Mouse (Mus musculus): ENCODE measurements at regions not wholly inside any gene's neighbourhood (a gene's known extent, or its start where the extent isn't known, plus 50 kb on each side); places are given as distances from the start of the nearest gene placed in this dataset.

DNA sequence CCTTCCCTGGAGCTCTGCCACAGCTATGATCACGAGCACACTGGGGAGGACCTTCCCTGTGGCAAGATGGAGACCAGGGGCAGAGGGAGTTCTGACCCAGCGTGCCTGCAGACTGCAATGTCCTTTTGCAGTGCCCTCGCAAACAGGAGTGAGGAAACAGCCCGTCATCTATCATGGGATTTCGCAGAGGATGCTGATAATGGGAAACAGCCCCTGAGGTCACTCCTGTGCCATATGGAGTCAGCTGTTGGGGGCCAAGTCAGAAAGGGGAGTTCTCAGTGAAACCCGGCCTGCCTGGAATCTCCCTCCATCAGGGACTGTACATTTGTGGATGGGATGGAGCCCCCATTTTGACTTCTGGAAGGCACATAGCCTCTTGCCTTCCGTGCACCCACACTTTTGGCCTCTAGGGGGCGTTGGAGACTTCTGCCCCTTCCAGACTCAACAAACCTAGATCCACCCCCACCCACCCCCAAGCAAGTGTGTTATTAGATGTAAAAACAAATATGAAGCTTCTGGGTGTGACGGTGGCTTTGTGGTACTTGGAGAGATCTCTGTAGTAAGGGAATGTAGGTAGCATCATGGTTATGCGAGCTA lies 98.1 kb downstream of the Kdr start:
- no peak for DNase-seq

DNA sequence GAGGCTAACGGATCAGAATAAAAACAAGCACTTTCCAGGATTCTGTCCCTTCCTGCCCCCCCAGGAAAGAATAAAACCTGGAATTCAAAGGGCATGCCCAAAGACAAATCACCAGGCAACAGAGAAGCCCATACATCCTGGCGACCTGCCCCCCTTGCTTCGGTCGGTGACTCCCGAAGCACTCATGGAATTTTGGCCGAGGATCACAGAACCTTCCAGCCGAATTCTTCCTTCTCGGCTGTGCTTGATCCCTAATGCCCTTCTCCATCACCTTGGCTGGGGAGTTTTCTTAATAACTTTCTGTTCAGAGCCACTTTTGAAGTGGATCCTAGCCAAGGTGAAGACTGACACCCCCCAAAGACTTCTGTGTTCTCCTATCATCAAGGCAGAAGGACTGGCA lies 99.9 kb downstream of the Kdr start:
- DNase-seq: no peak

GRCm38 (mm10) chr5:75877609-75877971 lies 100.7 kb downstream of the Kdr start:
- no peak for DNase-seq

GRCm38 (mm10) chr5:75876871-75877608 lies 101.2 kb downstream of the Kdr start:
- DNase-seq: no peak

DNA sequence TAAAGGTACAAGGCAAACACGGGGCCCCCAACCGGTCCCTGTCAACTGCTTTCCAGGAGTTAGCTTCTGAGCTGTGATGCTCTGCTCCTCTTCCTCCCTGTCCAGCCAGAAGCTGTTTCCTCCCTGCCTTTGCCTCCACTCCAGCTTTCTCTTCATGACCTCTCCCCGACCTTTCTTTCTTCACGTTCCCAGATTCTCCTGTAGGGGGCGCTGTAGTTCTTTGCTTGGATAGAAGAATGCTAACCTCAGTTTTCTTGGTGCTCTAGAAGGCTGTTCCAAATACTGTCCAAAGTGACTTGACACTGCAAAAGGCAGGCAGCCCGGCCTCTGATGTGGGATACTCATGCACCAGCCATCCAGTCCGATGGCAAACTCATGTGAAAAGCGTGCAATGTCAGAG lies 107.1 kb downstream of the Kdr start:
- peak; percentile 62 for DNase-seq

DNA sequence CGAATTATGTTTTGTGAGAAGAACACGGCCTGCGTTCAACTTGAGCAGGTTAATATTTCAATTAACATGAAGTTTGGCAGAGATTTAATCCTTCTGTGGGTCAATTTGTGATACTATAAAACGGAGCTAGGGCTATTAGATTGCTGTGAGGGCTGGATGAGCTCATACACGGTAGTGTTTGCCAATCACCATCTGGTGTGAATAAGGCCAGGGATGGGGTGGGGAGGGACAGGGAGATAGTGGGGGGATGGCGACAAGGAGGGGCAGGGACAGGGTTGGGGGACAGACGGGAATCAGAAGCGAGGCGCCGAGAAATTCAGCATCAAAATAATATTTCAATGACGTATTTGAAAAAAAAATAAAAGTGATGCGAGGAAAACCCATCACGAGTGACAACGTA lies 107.6 kb downstream of the Kdr start:
- no peak for DNase-seq

DNA sequence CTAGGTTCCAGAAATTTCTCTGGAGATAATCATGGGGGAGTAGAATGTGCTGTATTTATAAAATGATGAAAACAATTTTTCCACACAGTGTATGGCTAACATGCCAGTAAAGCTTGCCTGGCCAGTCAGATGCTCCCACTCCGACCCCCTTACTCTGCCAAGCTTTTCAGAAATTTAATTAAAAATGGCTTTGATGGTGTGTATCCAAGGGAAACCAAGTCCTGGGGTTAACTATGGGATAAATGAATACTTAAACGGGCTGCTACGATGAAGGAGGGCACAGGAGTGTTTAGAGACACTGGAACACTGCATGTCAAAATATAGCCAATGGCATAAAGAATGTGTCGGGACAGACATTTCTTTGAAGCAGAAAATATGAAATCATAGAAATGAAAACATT lies 108.7 kb downstream of the Kdr start:
- no peak for DNase-seq

GRCm38 (mm10) chr5:75865096-75865495 lies 113.2 kb downstream of the Kdr start:
- no peak for DNase-seq

DNA sequence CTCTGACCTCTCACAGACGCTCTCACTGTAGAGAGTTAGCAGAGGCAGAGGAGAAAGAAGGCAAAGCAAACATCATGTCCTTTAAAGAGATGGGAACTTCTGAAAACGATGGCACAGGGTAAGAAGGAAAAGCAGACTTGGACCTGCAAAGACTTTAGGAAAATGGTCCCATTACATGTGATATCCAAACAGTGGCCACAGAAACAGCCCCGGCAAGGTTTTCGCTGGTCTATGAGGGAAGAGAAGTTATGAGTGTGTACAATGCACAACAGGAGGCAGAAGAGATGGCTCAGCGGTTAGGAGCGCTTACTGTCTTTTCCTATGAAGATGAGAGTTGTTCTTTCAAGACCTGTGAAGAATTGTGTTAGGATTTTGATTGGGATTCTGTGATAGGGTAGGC lies 114.9 kb downstream of the Kdr start:
- DNase-seq: no peak

DNA sequence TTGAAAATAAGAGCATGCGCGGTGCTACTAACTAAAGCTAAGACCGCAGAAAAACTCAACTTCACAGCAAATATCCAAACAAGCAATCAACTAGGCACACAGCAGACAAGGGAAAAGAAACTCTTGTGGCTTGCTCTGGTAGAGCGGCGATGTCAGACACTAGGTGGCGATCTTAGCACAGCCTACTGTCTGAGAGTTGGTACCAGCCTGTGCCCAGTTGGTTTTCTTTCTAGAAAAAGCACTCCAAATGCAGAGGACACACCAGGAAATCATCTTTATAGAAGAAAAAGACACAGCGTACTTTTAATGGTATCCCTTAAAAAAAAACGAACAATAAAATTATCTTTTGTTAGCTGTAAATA lies 115.6 kb downstream of the Kdr start:
- DNase-seq: peak; percentile 40

- no peak for DNase-seq
Observed at GRCm38 (mm10) chr5:75861916-75862629, 116.2 kb downstream of the Kdr start.

DNA sequence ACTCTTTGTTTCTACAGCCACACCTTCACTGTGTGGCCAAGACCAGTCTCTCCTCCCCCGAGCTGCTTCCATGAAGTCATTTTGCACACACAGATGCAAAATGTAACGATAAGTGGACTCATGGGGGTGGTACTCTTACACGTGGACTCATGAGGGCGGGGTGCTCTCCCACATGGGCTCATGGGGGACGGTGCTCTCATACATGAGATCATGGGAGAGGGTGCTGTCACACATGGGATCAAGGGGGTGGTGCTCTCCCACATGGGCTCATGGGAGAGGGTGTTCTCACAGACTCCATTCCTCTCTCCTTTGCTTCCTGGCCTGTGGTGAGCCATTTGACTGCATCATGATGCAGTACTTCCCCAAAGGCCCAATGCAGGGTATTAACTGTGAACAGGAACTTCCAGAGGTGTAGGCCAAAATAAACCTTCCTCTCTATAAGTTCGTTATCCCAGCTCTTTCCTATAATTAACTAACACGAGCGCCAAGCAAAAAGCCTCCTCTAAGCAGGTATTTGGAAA lies 118.9 kb downstream of the Kdr start:
- DNase-seq: no peak

GRCm38 (mm10) chr5:75850855-75851254 lies 127.4 kb downstream of the Kdr start:
- no peak for DNase-seq

DNA sequence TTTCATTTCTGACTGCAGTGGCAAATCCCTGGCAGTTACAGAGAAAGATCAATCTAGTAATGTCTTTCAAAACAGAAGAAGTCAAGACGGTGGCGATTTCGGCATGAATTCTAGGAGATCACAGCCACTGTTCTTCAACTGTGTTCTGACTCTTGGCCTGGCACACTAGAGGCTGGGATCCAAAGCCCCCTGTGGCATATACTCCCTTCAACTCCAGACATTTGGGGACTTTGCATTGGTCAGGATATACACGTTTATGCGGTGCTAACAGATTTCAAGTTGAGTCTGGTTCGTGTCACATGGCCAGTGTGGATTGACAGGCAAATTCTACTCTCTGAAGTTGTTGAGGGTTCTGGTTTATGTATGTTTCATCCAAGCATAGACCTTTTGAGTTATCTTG lies 130.3 kb downstream of the Kdr start:
- DNase-seq: no peak

DNA sequence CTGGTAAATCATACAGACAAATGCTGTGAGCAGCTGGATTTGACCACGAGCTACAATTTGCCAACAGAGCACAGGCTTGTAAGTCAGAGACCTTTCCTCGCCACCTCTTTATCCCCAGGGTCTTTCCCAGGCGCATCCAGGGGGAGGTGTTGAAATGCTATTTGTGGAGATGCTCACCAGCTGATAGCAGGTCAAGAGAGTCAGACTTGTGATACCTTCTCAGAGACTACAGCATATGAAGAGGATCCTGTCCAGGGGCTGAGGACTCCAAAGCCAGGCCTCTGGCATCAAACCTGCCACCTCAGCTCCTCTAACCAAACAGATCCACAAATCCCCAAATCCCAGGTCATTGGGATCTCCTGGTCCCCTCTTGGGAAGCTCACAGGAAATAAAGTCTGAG lies 130.9 kb downstream of the Kdr start:
- no peak for DNase-seq

DNA sequence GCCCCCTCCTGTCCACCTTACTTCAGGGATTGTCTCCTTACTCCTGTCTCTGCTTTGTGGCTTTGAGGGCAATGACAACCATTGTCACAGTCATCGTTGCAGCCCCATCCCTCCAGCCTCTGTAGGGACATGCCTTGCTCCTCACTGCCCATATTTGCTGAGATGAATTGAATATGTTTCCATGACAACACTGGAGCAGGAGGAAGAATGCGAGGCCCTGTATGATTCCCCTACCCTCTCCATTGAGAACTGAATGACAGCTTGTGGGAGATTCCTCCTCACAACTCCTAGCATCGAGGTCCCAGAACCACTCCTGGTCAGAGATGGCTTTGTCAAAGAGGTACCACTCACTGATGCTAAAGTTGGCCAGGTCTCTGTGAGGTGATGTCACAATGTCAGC lies 132.2 kb downstream of the Kdr start:
- DNase-seq: no peak

DNA sequence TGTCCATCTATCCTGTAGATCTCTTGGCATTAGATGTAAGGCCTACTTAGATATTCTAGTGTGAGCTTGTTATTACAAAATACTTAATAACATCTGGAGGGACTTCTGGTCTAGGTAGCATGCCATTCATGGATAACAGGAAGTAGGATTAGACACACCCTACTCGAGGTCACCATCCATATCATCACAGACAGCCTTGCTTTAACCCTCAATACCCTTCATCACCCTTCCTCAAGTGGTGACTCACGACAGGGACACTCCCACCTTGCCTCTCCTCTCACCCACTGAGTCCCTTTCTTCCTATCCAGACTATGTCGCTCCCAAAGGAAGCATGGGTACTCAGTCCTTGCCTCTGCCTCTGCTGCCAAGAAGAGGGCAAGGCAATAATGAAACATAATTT lies 134.5 kb downstream of the Kdr start:
- no peak for DNase-seq

GRCm38 (mm10) chr5:75840421-75840820 lies 137.8 kb downstream of the Kdr start:
- no peak for DNase-seq

- DNase-seq: no peak
Observed at GRCm38 (mm10) chr5:75835556-75835961, 142.7 kb downstream of the Kdr start.

GRCm38 (mm10) chr5:75834766-75835555 lies 143.3 kb downstream of the Kdr start:
- DNase-seq: no peak

DNA sequence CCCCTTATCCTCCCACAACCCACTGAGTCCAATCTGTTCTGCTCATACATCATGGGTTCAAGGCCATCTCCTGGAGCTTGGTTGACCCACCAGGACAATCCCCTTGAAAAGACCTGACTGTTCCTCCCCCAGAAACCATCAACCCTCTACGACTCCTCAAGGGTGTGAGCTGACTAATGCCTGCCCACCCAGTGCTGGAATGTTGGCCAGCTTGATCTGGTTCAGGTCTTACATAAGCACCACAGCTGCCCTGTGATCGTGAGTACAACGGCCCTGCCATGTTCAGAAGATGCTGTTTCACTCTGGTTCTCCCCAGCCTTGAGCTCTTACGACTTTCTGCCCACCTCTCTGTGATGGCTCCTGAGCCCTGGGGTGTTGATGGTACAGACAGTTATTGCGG lies 145.9 kb downstream of the Kdr start:
- DNase-seq: no peak

GRCm38 (mm10) chr5:75829850-75830625 lies 148.2 kb downstream of the Kdr start:
- no peak for DNase-seq

GRCm38 (mm10) chr5:75828332-75828731 lies 149.9 kb downstream of the Kdr start:
- DNase-seq: no peak

All from cerebellum, adult 9-10 months (tissue).